Mouse (Mus musculus): ENCODE results near the gene Mettl7a3. TPM values are rescaled to one million over a fixed set of nuclear protein-coding genes. Genes with fewer than 3 reads are reported as not detected.
A peak's percentile ranks its signal among the peaks of the same experiment; 100 is the strongest.
"Not testable (repeated sequence)": the region's sequence is repeated elsewhere in the genome, so short reads cannot be mapped to it uniquely, and the experiment has no call there.

Mettl7a3 gene
- total RNA-seq, 2 experiments from 2014 or later: 0.26 TPM; not detected in 1

DNA sequence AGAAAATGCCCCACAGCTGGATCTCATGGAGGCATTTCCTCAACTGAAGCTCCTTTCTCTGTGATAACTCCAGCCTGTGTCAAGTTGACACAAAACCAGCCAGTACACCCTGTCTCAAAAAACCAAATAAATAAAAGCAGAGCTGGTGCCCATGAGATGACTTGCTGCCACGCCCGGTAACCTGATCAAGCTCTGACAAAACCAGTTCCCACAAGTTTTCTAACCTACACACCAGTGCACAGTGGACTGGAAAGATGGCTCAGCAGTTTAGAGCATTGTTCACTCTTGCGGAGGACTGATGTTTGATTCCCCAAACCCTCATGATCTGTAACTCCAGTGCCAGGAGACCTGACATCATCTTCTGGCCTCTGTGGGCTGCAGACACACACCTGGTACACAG is 9.5 kb upstream of the Mettl7a3 start:
- no peak for ATAC-seq (replicated peaks; ENCODE audit: low FRiP score, low TSS enrichment, poor library complexity, severe bottlenecking)

DNA sequence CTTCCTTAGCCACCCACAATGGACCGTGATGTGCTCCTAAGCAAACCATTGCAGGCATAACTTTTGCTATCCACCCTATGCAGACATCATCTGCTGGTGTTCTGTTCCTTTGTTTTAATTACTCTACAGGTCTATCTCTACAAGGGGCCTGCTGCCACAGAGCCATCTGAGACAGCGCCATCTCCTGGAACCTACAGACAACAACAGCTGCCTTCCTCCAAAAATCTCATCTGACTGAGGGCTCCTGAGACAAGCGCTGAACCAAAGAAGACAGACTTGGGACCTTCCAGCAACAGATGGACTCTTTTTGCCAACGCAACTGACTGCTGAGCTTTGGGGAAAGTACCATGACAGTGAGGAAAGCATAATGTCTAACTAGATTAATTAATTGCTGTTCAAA is 6.6 kb upstream of the Mettl7a3 start:
- not testable (repeated sequence) for ATAC-seq (replicated peaks; ENCODE audit: low FRiP score, low TSS enrichment, poor library complexity, severe bottlenecking)

DNA sequence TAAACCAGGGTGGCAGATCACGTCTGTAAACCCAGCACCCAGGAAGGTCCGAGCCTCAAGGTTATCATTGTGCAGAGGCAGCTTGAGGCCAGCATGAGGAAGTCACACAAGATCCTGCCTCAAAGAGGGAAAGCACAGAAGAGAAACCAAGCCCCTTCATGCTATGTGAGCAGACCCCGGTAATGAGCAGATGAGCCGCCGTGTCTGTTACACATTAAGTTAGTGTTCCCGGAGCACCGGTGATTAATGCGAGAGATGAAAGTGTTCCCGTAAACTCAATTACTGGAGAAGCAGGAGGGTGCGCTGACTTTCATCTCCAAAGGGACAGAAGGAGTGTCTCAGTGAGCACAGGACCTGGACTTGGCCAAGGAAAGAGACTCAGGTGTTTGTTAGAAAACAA is 5.4 kb upstream of the Mettl7a3 start:
- ATAC-seq (replicated peaks; ENCODE audit: low FRiP score, low TSS enrichment, poor library complexity, severe bottlenecking): not testable (repeated sequence)

DNA sequence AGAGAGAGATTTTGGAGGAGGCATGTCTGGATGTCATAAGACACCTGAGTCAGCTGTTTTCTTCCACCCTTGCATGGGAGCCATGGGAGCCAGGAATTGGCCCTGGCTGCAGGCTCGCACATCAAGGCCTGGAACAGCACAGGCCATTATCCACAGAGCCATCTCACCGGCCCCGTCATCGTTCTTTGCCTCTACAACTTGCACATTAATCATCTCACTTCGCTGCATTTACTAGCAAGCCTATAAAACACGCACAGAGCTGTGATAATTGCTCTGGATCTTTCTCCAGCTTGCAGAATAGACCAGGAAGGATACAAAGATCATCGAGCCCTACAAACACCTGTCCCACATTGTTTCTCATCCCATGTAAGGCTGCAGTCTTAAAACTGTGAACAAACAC is 4.0 kb upstream of the Mettl7a3 start:
- ATAC-seq (replicated peaks; ENCODE audit: low FRiP score, low TSS enrichment, poor library complexity, severe bottlenecking): no peak

DNA sequence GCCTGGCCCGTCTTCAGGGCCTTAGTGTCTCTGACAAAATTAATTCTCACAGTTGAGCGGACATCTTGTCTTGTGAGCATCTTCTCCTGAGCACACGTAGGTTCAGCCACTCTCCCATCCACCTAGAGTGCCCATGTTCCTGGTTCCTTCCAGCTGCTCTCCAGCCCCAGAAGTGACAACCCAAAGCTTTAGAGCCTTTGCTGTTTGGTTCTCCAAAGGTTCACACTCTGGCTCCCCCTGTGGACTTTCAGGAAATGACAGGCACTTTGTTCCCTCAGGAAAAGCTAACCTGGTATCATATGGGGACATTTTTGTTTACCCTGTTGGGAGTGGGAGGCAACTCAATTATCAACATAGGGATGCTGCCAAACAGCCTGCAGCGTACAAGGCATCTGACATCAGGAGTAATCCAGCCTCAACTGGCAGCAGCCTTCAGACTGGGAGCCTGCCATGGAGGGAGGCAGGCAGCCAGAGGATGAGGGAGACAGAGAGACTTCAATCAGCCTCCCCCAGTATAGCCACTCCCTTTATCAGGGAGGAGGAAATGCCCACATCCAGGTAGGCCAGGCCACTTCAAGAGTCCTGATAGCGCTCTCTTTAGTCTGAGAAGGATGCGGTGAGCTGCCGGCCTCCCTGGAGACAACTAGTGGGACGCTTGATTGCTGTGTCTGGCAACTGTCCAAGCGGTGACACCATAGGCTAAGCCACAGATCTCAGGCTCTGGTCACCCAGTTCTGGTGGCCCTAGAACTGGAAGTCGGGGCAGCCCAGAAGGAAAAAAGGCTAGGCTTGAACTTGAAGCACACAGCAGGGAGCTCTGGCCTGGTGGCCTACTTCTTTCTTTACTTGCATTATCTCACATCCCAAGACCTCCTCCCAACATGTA is 2.4 kb upstream of the Mettl7a3 start:
- peak; percentile 81 for ATAC-seq (replicated peaks; ENCODE audit: low FRiP score, low TSS enrichment, poor library complexity, severe bottlenecking)

DNA sequence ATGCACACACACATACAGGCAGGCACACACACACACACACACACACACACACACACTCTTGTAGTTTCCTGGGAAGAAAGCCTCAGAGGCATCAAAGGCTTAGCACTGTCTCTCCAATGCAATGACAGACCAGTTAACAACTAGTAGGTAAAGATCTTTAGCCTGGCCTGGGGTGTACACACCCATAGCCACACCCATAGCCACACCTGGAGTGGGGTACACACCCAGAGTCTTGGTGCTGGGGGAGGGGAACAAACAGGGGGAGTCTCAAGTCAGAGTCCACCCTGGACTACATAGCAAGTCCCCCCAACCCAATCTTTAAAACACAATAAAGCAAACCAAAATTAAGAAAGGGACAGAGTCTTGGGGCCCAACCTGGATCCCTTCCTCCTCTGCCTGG is 2.6 kb downstream of the Mettl7a3 start:
- ATAC-seq (replicated peaks; ENCODE audit: low FRiP score, low TSS enrichment, poor library complexity, severe bottlenecking): 0 out of 2 replicates have a peak, but pooled peaks have one; percentile 8

DNA sequence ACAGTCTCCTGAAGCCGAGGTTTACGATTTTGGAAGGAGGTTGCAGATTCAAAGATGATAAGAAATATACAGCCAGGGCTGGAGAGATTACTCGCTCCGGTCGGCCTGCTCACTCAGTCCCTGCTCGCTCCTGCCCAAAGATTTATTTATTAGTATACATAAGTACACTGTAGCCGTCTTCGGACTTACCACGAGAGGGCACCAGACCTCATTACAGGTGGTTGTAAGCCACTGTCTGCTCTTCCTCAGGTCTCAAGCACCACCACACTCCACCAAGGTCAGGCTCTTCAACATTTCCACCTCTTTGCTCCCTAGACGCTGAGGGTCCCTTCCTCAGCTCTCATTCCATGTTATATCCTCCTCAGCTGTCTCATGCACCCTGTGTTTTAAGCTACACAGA is 3.1 kb downstream of the Mettl7a3 start:
- ATAC-seq (replicated peaks; ENCODE audit: low FRiP score, low TSS enrichment, poor library complexity, severe bottlenecking): peak; percentile 79

DNA sequence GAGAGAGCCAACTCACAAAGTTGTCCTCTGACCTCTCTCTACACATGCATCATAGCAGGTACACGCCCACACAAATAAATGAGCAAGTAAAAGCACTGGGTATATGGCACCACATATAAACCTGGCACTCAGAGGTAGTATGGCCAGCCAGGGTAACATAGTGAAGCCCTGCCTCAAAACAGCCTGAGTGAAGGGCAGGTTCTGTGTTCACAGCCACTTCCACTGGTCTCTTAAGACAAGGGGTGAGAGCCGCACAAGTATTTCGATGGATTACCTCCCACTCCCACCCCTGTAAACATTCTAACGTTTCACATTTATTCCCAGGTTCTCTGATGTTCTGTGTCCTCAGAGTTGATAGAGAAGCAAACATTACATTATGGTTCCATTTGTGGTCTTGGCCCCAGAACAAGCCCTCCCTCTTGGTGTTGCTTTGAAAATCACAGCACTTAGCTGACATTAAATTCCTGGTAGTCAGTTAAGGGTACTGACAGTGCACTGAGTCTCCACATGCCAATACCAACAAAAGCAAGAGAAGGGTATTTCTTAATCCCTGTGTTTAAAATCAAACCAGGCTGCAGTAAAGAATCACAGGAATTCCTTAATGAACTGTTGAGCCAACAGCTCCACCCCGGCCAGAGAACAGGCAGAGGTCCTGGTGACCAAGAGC is 6.7 kb downstream of the Mettl7a3 start:
- not testable (repeated sequence) for ATAC-seq (replicated peaks; ENCODE audit: low FRiP score, low TSS enrichment, poor library complexity, severe bottlenecking)

DNA sequence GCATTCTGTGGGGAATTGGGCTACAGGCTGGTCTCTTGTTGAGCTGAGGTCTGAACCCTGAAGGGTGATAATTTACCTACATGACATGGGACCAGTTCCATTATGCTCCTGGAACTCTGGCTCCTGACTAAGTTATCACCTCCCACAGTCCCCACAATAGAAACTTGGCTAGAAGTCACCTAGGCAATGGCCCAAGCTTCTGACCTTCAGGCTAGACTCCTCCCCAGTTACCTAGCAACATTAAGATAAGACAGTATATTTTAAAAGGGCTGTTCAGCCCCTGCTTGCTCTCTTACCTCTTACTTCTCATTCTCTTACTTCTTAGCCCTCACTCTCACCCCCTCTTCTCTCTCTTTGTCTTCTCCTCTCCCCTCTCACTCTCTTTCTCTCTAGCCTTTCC is 10.8 kb downstream of the Mettl7a3 start:
- ATAC-seq (replicated peaks; ENCODE audit: low FRiP score, low TSS enrichment, poor library complexity, severe bottlenecking): no peak

DNA sequence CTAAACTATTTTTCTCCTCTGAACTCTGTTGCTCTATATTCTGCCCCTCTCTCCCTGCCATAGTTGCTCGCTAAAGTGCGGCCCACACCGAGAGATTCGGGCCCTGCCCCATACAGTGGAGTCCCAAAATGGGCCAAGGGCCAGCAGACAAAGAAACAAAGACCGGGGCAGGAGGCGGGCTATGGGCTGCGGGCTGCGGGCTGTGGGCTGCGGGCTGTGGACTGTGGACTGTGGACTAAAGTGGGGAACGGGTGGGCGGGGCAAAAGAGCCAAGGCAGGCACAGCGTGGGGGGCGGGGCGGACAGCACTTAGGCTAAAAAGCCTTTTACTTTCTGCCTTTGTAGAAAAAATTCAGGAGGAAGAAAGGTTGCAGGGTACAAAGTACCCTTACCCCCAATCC is 12.0 kb downstream of the Mettl7a3 start:
- ATAC-seq (replicated peaks; ENCODE audit: low FRiP score, low TSS enrichment, poor library complexity, severe bottlenecking): no peak

DNA sequence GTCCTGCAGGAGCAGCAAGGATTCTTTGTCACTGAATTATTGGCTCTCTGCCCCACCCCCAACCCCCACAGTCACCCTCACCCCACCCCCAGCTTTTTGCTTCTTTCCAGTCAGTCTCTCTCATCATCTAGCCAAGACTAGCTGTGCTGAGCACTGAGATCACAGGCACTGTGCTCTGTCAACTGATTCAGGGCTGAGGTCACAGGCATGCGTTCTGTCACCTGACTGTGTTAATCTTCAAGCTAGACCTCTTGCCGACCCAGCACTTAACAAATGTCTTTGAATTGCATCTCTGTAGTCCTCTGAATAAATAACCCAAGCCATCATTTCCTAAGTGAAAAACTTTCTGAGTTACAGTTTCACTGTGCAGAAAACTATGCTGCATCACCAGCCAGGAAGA is 14.8 kb downstream of the Mettl7a3 start:
- ATAC-seq (replicated peaks; ENCODE audit: low FRiP score, low TSS enrichment, poor library complexity, severe bottlenecking): no peak

DNA sequence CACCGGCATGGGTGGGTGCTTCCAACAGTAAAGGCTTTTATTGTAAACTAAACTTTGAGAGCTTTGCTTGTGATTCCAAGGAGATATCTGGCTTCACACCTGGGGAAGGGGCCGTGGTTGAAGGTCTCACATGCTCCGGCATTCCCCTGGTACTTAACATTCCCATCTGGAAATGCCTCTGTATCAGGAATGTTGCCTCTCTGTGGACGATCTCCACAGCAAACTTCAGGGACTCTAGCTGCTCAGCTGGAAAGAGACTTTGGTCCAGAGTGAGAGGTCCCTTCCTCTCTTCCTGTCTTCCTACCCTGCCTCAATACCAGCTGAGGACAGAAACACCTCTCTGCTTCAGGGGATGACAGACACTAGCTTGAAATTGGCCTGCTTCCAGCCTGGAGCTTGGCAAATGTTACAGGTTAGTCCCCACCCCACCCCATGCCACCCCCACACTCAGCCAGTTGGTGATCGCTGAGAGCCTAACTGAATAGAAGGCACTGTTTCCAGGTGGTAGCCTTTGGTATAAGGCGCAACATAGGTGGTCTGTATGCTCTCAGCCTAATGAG is 16.9 kb downstream of the Mettl7a3 start:
- no peak for ATAC-seq (replicated peaks; ENCODE audit: low FRiP score, low TSS enrichment, poor library complexity, severe bottlenecking)

DNA sequence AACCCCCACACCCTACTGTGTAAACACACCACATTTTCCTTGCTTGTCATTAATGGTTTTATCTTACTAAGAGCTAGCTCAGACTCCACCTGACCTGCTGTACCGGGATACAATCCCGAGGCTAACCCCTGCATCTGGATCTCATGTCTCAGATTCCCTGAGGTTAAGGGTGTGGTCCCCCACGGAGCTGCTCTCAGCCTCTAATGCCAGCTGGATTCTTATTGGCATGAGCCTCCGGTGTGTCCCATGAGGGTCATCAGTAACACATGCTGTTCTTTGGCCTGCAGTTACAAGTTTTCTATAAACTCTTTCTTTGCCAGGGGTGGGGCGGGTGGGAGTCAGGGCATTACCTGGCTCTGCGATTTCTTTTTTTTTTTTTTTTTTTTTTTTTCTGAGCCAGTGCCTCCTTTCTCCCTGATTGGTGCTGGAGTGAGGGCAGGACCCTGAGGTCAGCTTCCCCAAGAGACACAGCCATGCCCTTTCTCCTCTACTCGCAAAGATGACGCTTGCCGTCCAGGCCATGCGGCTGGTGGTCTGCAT is 18.1 kb downstream of the Mettl7a3 start, which contains the start of the genes Methig1 and Mettl7a2:
Gene Methig1, plus strand, starts transcription at position 439 of the 540 bp plus-strand sequence.
Gene Mettl7a2, plus strand, starts transcription at position 490 of the 540 bp plus-strand sequence.
- ATAC-seq (replicated peaks; ENCODE audit: low FRiP score, low TSS enrichment, poor library complexity, severe bottlenecking): no peak

DNA sequence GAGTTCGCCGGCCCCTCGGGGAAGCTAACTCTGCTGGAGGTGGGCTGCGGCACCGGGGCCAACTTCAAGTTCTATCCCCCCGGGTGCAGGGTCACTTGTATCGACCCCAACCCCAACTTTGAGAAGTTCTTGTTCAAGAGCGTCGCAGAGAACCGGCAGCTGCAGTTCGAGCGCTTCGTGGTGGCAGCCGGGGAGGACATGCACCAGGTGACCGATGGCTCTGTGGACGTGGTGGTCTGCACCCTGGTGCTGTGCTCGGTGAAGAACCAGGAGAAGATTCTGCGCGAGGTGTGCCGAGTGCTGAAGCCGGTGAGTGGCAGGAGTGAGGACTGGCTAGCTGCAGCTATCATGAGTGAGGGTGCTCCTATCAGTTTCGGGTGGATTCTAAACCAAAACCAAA is 18.7 kb downstream of the Mettl7a3 start:
- peak; percentile 34; the same call in 1 of the 2 replicates for ATAC-seq (replicated peaks; ENCODE audit: low FRiP score, low TSS enrichment, poor library complexity, severe bottlenecking)

DNA sequence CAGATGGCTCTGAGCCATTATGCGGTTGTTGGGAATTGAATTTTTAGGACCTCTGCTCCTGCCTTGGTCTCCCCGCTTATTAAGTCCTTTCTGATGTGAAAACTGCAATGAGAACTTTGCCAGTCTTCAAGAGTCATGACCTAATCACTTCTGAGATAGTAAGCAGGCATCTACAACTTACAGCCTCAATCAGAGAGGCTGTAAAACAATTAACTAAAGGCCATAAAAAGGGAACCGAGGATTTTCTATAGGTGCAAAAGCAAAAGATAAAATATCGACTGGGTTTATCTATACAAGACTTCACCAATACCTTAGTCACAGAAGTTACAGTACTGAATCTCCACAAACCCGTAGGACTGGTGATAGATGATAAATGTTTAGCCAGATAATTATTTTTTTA is 21.1 kb downstream of the Mettl7a3 start:
- ATAC-seq (replicated peaks; ENCODE audit: low FRiP score, low TSS enrichment, poor library complexity, severe bottlenecking): no peak

DNA sequence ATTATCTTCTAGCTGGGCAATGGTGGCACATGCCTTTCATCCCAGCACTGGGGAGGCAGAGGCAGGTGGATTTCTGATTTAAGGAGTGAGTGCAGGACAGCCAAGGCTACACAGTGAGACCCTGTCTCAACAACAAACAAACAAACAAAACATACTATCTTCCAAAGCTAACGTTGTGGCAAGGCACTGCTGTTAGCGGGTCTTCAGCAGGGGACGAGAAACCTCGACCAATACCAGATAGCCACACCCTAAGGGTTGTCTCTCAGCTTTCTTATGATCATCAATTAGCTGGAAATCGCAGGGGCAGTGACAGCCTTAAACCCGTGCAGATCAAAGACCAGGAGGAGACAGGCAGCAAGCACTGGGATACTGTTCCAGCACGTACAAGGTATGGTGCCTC is 29.5 kb downstream of the Mettl7a3 start, which contains the start of gene Higd1c:
Gene Higd1c, plus strand, starts transcription at position 301 of the 400 bp plus-strand sequence.
- ATAC-seq (replicated peaks; ENCODE audit: low FRiP score, low TSS enrichment, poor library complexity, severe bottlenecking): no peak

DNA sequence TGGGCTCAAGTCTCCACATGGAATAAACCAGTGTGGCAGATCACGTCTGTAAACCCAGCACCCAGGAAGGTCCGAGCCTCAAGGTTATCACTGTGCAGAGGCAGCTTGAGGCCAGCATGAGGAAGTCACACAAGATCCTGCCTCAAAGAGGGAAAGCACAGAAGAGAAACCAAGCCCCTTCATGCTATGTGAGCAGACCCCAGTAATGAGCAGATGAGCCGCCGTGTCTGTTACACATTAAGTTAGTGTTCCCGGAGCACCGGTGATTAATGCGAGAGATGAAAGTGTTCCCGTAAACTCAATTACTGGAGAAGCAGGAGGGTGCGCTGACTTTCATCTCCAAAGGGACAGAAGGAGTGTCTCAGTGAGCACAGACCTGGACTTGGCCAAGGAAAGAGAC is 31.2 kb downstream of the Mettl7a3 start:
- not testable (repeated sequence) for ATAC-seq (replicated peaks; ENCODE audit: low FRiP score, low TSS enrichment, poor library complexity, severe bottlenecking)

DNA sequence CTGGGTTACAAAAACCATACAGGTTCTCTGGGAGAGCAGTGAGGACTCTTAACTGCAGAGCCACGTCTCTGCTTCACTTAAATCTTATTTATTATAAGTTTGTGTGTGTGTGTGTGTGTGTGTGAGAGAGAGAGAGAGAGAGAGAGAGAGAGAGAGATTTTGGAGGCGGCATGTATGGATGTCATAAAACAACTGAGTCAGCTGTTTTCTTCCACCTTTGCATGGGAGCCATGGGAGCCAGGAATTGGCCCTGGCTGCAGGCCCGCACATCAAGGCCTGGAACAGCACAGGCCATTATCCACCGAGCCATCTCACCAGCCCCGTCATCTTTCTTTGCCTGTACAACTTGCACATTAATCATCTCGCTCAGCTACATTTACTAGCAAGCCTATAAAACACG is 32.4 kb downstream of the Mettl7a3 start:
- no peak for ATAC-seq (replicated peaks; ENCODE audit: low FRiP score, low TSS enrichment, poor library complexity, severe bottlenecking)

DNA sequence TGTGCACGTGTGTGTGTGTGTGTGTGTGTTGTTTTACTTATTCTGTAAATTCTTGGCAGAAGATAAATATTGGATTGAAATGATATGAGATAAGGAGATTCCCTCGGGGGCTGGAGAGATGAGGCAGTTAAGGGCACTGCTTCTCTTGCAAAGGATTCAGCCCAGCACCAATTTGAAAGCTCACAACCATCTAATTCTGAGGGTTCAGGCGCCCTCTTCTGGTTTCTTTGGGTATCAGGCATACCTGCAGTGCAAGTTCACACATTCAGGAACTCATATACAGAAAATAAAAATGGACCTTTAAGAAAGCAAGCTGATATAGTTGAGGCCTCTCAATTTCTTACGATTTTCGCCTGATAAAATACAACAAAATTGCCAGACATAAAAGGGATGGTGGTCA is 40.3 kb downstream of the Mettl7a3 start:
- no peak for ATAC-seq (replicated peaks; ENCODE audit: low FRiP score, low TSS enrichment, poor library complexity, severe bottlenecking)
